Mouse (Mus musculus) liver, embryonic 12.5 days (tissue): ENCODE measurements at regions not wholly inside any gene's neighbourhood (a gene's known extent, or its start where the extent isn't known, plus 50 kb on each side); places are given as distances from the start of the nearest gene placed in this dataset.

Experiments
- ATAC-seq: fragments of 200-750 bp; cut with Nextera tagmentation; 2 replicates; pipeline ENCODE4 v1.8.0; 2017; ENCODE audit warnings: moderate number of reproducible peaks, mild to moderate bottlenecking, moderate library complexity
- H3K27ac ChIP-seq: fragments of 300-500 bp; sonication (generic); 2 replicates; pipeline ENCODE4 v1.5.1; 2016; ENCODE audit warnings: mild to moderate bottlenecking
- H3K27me3 ChIP-seq: fragments of 300-500 bp; sonication (generic); replicated peaks from 2 replicates; pipeline ENCODE4 v1.6.1; 2016; ENCODE audit warnings: mild to moderate bottlenecking, moderate library complexity
- H3K36me3 ChIP-seq: fragments of 300-500 bp; sonication (generic); 2 replicates; pipeline ENCODE4 v1.6.1; 2016; ENCODE audit warnings: mild to moderate bottlenecking, moderate library complexity
- H3K4me1 ChIP-seq: fragments of 300-500 bp; sonication (generic); 2 replicates; pipeline ENCODE4 v1.6.1; 2016
- H3K4me2 ChIP-seq: fragments of 300-500 bp; sonication (generic); 2 replicates; pipeline ENCODE4 v1.6.1; 2016; ENCODE audit warnings: mild to moderate bottlenecking, moderate library complexity
- H3K4me3 ChIP-seq: fragments of 300-500 bp; sonication (generic); 2 replicates; pipeline ENCODE4 v1.5.1; 2016; ENCODE audit warnings: mild to moderate bottlenecking, moderate library complexity
- H3K9ac ChIP-seq: fragments of 300-500 bp; sonication (generic); 2 replicates; pipeline ENCODE4 v1.6.1; 2016; ENCODE audit warnings: mild to moderate bottlenecking, moderate library complexity
- H3K9me3 ChIP-seq: fragments of 300-500 bp; sonication (generic); replicated peaks from 2 replicates; pipeline ENCODE4 v1.6.1; 2016; ENCODE audit warnings: mild to moderate bottlenecking, moderate library complexity
- WGBS: fragments of 180-500 bp; shearing (Covaris S2); methylation state at CpG from one replicate; pipeline ENCODE4 v1.1.7; 2016; ENCODE audit not compliant: insufficient replicate concordance; 5-methylcytosine and 5-hydroxymethylcytosine counted together

DNA sequence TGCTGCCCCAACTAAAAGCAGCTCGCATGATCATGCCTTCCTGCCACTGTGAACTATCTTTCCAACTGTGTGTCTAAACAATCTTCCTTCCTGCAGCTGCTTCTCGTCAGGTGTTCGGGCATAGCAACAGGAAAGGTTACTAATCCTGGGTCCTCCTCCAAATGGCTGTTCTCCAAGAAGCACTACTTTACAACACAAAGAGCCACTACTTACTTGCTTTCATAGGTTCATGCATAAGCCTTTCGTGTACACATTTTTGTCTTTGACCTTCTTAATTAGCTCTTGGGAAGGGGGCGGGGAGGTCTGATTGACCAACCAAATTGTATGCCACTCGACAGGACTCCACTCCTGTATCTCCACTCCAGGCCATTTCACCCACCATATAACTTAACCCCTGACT lies 61.4 kb upstream of the Rad23b start:
- Histone ChIP-seq H3K4me2 (no peak overlapping the region), H3K27ac (no peak overlapping the region), H3K9ac (no peak overlapping the region), H3K9me3 (no peaks in the 10 kb centered on the region), H3K4me1 (peaks cover 10% of the 10 kb centered on the region), H3K4me3 (no peak overlapping the region), H3K36me3 (no peaks in the 10 kb centered on the region), H3K27me3 (peaks cover 13% of the 10 kb centered on the region; the same call in 1 of the 2 replicates)
- WGBS = 57% methylated on average over 6 of the region's 6 CpGs
- no peak for ATAC-seq

DNA sequence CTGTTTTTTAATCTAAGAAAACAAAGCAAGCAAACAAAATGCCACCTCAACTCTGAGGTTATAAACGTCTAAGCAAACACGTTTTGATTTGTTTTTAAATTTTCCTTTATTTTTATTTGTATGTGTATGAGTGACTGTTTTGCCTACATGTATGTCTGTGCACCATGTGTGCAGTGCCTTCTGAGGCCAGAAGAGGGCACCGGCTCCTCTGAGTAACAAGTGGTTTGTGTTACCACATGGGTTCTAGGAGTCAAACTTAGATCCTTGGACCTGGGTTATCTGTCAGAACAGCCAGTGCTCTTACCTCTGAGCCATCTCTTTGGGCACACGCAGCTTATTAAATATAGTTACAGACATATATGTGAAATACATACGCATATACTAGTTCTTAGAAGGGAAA lies 57.6 kb upstream of the Rad23b start:
- WGBS = 51% methylated on average over 5 of the region's 5 CpGs
- Histone ChIP-seq H3K36me3 (no peaks in the 10 kb centered on the region), H3K9me3 (no peaks in the 10 kb centered on the region), H3K27ac (no peak overlapping the region), H3K27me3 (peaks cover 24% of the 10 kb centered on the region), H3K9ac (no peak overlapping the region), H3K4me1 (peaks cover 24% of the 10 kb centered on the region), H3K4me2 (no peak overlapping the region), H3K4me3 (no peak overlapping the region)
- ATAC-seq = 0 out of 2 replicates have a peak, but pooled peaks have one; percentile 52

DNA sequence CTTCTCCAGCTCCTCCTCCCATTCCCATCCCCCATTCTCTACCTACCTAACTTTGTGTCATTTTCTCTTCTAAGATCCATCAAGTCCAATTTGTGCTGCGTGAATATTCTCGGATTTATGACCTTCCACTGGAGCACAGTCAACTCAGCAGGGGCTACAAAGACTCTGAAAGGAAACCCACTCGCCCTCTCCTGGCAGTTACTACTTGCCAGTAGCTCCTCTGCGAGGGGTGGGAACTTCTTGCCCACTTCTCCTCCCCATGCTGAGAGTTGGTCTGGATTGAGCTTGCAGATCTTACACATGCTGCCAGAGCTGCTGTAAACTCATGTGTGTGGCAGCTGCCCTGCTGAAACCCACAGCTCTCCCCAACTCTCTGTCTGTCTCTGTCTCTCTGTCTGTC lies 57.1 kb upstream of the Rad23b start:
- WGBS = 37% methylated on average over 4 of the region's 4 CpGs
- H3K4me3 ChIP-seq = no peak overlapping the region
- ATAC-seq = no peak

DNA sequence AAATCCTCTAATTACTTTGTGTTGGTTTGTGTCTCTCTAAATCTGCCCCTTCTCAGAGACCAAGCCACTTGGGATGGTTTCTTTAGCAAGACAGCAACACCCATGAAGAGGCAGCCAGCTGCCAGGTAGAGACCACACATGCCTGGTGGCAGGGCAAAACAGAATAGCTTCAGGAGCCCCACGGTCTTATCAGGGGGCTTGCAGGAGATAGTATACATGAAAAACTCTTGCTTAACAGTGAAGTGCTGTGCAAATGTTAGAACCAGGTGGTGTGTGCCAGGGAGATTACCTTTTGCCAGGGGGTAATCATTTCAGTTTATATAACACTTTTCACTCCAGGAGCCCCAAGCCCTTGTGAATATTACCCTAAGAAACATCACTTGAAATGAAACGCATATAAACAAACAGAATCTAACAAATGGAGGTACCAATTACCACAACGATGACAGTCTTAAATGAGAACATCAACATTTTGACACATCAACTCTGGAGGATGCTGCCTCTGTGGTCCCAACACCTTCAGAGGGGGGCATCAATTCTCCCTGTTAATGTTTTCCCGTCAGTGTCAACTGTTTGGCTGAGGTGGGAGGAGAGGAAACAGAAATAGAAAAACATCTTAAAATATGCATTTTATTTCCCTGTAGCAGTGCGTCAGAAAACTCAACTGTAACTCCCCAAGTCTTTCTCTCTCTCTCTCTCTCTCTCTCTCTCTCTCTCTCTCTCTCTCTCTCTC lies 56.3 kb upstream of the Rad23b start:
- H3K4me3 ChIP-seq = peak overlapping the region; percentile 22; the same call in 1 of the 2 replicates
- peak overlapping the region; percentile 60 for H3K4me2 ChIP-seq
- peak; percentile 78 for ATAC-seq

More for the DNA sequence above, 57.1 kb upstream of the Rad23b start:
- H3K36me3 ChIP-seq = no peaks in the 10 kb centered on the region
- H3K9ac ChIP-seq = no peak overlapping the region
- H3K9me3 ChIP-seq = no peaks in the 10 kb centered on the region
- H3K4me2 ChIP-seq = peak overlapping the region; percentile 60
- H3K4me1 ChIP-seq = peaks cover 24% of the 10 kb centered on the region
- H3K27me3 ChIP-seq = peaks cover 23% of the 10 kb centered on the region
- no peak overlapping the region for H3K27ac ChIP-seq

DNA sequence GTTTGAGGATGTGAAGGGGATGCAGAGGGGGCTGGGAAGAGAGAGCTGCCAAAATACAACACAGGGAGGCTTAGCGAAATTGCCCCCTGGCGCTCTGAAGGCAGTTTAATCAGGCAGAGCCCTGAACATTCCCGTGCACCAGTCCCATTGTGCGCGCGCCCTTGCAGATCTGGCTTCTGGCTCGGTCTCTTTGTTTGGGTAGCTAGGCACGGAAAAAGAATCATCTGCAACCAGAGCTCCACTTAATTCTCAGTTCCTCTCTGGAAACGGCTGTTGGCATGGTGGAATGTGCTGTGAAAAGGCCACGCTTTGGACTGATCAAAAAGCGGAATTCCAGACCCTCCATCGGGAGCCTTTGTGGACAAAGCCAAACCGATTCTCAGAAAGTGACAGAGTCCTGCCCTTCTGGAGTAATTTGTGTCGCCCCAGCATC lies 55.6 kb upstream of the Rad23b start:
- Histone ChIP-seq H3K27me3 (peaks cover 27% of the 10 kb centered on the region), H3K27ac (no peak overlapping the region)

More for the DNA sequence above, 56.3 kb upstream of the Rad23b start:
- no peak overlapping the region for H3K27ac ChIP-seq
- H3K36me3 ChIP-seq = no peaks in the 10 kb centered on the region
- H3K4me1 ChIP-seq = peaks cover 24% of the 10 kb centered on the region
- H3K27me3 ChIP-seq = peaks cover 25% of the 10 kb centered on the region
- WGBS = 15% methylated on average over 5 of the region's 5 CpGs
- no peak overlapping the region for H3K9ac ChIP-seq
- no peaks in the 10 kb centered on the region for H3K9me3 ChIP-seq

DNA sequence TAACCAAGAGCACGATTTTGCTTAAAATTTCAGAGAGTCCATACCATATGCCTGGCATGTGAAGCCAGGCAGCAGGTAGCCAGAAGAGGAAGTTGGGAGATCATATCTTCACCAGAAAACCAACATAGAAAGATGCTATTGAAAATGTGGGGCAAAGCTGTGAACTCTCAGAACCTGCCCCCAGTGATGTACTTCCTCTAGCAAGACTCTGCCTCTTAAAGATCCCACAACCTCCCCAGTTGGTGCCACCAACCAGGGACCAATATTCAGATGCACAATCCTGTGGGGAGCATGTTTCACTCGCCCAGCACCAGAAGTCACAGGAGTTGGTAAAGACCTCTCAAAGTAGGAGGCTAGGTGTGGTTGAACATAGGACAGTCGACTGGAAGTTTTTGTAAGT lies 52.0 kb upstream of the Rad23b start:
- 59% methylated on average over 3 of the region's 3 CpGs for WGBS
- no peaks in the 10 kb centered on the region for H3K36me3 ChIP-seq

More for the DNA sequence above, 55.6 kb upstream of the Rad23b start:
- H3K9me3 ChIP-seq = no peaks in the 10 kb centered on the region
- H3K4me2 ChIP-seq = peak overlapping the region; percentile 60
- H3K4me1 ChIP-seq = peaks cover 24% of the 10 kb centered on the region
- 0 out of 2 replicates have a peak overlapping the region, but pooled peaks have one; percentile 27 for H3K9ac ChIP-seq
- no peaks in the 10 kb centered on the region for H3K36me3 ChIP-seq
- peak overlapping the region; percentile 22; the same call in 1 of the 2 replicates for H3K4me3 ChIP-seq
- 5% methylated on average over 14 of the region's 14 CpGs for WGBS
- ATAC-seq = no peak

More for the DNA sequence above, 52.0 kb upstream of the Rad23b start:
- no peak overlapping the region for H3K27ac ChIP-seq
- H3K9ac ChIP-seq = no peak overlapping the region
- peaks cover 19% of the 10 kb centered on the region for H3K4me1 ChIP-seq
- no peak overlapping the region for H3K4me2 ChIP-seq
- no peaks in the 10 kb centered on the region for H3K9me3 ChIP-seq
- ATAC-seq = no peak
- H3K4me3 ChIP-seq = no peak overlapping the region
- H3K27me3 ChIP-seq = peaks cover 20% of the 10 kb centered on the region
